Mouse (Mus musculus): ENCODE results near the gene Actg1. TPM values are rescaled to one million over a fixed set of nuclear protein-coding genes. Genes with fewer than 3 reads are reported as not detected.

Actg1 gene
- 2,251 and 2,404 TPM in 2 replicates for polyA plus RNA-seq (2015; fragmentation: Nextera tagmentation; extraction: Ambion mirVana)

DNA sequence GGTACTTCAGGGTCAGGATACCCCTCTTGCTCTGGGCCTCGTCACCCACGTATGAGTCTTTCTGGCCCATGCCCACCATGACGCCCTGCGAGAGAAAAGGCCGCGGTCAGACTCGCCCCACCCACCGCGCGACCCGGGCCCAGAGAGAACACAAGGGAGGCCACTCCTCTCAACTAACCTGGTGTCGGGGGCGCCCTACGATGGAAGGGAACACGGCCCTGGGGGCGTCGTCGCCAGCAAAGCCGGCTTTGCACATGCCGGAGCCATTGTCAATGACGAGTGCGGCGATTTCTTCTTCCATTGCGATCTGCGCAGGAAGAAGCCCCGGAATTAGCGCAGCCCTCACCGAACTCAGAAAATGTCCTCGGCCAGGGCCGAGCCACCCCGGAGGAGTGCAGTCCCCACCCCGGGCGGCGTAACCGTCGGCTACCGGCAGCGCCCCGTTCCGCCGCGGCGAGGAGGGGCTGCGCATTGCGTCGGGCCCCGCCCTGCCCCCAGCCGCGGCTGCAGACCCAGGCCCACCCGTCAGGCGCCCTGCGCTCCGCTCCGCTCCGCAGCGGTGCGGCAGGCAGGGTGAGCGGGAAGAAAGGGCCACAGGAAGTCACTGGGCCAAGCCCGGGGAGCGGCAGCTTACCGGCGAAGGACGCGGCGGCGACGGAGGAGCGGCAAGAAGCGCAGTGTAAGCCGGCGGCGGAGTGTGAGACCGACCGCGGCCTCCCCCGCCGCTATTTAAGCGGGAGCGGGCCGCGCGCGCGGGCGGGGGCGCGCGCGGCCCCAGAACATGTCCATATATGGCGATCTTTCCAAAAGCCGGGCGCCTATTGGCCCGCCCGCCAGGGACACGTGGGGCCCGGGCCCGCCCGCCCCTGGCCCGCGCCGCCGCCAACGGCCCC, at the start of gene Actg1:
Gene Actg1 (minus strand): TSS at position 752 of the 893 bp plus-strand sequence.
- Histone ChIP-seq H3K4me2 (ENCODE audit: low read length) (peak within 1 kb of the TSS; percentile 97), H3K27ac (peak within 1 kb of the TSS; percentile 100), H3K36me3 (ENCODE audit: insufficient read depth, low read length) (peaks cover 10% of the 10 kb centered on the region), H3K4me1 (replicated peaks; ENCODE audit: insufficient read depth, low read length) (peaks cover 8% of the 10 kb centered on the region), H3K9me3 (replicated peaks; ENCODE audit: low read length) (no peaks in the 10 kb centered on the region), H3K27me3 (ENCODE audit: insufficient read depth, low read length) (no peaks in the 10 kb centered on the region), H3K9ac (ENCODE audit: low read depth, low read length) (peak within 1 kb of the TSS; percentile 99), H3K4me3 (replicated peaks; ENCODE audit: low read depth, low read length) (peak within 1 kb of the TSS; percentile 95)
- TF ChIP-seq CTCF (IDR thresholded peaks at IDR 0.05; ENCODE audit: low read depth), result no peak
- peak; percentile 62 for ATAC-seq (replicated peaks; ENCODE audit: low FRiP score, low read depth)
- DNase-seq (ENCODE audit: low spot score), result peak; percentile 92
- 4% methylated on average over 97 of the region's 103 CpGs for WGBS

DNA sequence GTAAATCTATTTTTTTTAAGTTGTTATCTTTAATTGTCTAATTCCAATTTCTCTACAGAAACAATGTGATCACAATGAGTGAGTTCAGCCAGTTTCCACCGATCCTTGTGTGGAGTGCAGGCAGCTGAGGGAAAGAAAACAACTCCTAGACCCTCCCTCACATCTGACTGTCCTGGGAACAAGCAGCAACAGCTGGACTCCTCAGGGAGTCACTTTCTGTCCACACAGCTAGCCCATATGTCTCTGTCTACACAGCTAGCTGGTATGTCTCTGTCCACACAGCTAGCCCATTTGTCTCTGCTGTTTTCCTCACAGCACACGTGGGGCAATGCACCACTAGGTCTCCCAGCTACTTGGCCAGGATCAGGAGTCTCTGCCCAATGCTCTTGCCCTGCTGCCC, 49.3 kb upstream of the Actg1 start:
- Histone ChIP-seq H3K27ac (no peak overlapping the region), H3K9me3 (replicated peaks; ENCODE audit: low read length) (no peaks in the 10 kb centered on the region), H3K9ac (ENCODE audit: low read depth, low read length) (no peak overlapping the region), H3K4me2 (ENCODE audit: low read length) (no peak overlapping the region), H3K27me3 (ENCODE audit: insufficient read depth, low read length) (no peaks in the 10 kb centered on the region), H3K4me1 (replicated peaks; ENCODE audit: insufficient read depth, low read length) (no peaks in the 10 kb centered on the region), H3K4me3 (replicated peaks; ENCODE audit: low read depth, low read length) (no peak overlapping the region), H3K36me3 (ENCODE audit: insufficient read depth, low read length) (peaks cover 36% of the 10 kb centered on the region)
- TF ChIP-seq CTCF (IDR thresholded peaks at IDR 0.05; ENCODE audit: low read depth), result no peak
- ATAC-seq (replicated peaks; ENCODE audit: low FRiP score, low read depth), result no peak
- 45% methylated on average over 2 of the region's 2 CpGs for WGBS
- DNase-seq (ENCODE audit: low spot score), result no peak

DNA sequence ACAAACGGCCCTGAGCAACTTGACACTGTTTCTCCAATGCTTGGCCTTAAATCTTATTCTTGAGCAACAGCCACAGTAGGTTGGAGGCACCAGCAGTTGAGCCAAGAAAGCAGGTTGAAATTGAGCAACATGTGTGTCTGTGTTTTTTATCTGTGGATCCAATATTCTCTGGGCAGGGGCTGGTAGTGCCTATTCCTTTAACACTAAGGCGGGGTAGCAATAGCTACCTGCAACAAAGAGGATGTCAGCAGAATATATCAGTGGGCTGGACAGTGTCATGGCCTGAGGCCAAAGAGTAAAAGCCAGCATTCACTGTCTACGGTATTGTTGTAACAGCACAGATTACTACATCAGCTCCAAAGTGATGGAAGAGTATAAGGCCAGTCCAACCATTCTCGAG, 47.3 kb upstream of the Actg1 start:
- Histone ChIP-seq H3K27me3 (ENCODE audit: insufficient read depth, low read length) (no peaks in the 10 kb centered on the region), H3K27ac (no peak overlapping the region), H3K4me3 (replicated peaks; ENCODE audit: low read depth, low read length) (no peak overlapping the region), H3K36me3 (ENCODE audit: insufficient read depth, low read length) (peaks cover 35% of the 10 kb centered on the region), H3K4me2 (ENCODE audit: low read length) (no peak overlapping the region), H3K4me1 (replicated peaks; ENCODE audit: insufficient read depth, low read length) (no peaks in the 10 kb centered on the region), H3K9ac (ENCODE audit: low read depth, low read length) (no peak overlapping the region), H3K9me3 (replicated peaks; ENCODE audit: low read length) (no peaks in the 10 kb centered on the region)
- no peak for TF ChIP-seq CTCF (IDR thresholded peaks at IDR 0.05; ENCODE audit: low read depth)
- no peak for ATAC-seq (replicated peaks; ENCODE audit: low FRiP score, low read depth)
- no peak for DNase-seq (ENCODE audit: low spot score)
- 70% methylated on average over 4 of the region's 4 CpGs for WGBS

- H3K4me2 ChIP-seq (ENCODE audit: low read length), result no peak overlapping the region
- WGBS, result 88% methylated on average over 9 of the region's 9 CpGs
- ATAC-seq (replicated peaks; ENCODE audit: low FRiP score, low read depth) (no peak), DNase-seq (ENCODE audit: low spot score) (no peak)
- no peaks in the 10 kb centered on the region for H3K4me1 ChIP-seq (replicated peaks; ENCODE audit: insufficient read depth, low read length)
- peaks cover 43% of the 10 kb centered on the region for H3K36me3 ChIP-seq (ENCODE audit: insufficient read depth, low read length)
- H3K9ac ChIP-seq (ENCODE audit: low read depth, low read length), result no peak overlapping the region
- H3K27ac ChIP-seq, result no peak overlapping the region
- no peak overlapping the region for H3K4me3 ChIP-seq (replicated peaks; ENCODE audit: low read depth, low read length)
- H3K27me3 ChIP-seq (ENCODE audit: insufficient read depth, low read length), result no peaks in the 10 kb centered on the region
- TF ChIP-seq CTCF (IDR thresholded peaks at IDR 0.05; ENCODE audit: low read depth), result no peak
- H3K9me3 ChIP-seq (replicated peaks; ENCODE audit: low read length), result no peaks in the 10 kb centered on the region
These were observed 40.2 kb upstream of the Actg1 start for GRCm38 (mm10) chr11:120388580-120388979.

DNA sequence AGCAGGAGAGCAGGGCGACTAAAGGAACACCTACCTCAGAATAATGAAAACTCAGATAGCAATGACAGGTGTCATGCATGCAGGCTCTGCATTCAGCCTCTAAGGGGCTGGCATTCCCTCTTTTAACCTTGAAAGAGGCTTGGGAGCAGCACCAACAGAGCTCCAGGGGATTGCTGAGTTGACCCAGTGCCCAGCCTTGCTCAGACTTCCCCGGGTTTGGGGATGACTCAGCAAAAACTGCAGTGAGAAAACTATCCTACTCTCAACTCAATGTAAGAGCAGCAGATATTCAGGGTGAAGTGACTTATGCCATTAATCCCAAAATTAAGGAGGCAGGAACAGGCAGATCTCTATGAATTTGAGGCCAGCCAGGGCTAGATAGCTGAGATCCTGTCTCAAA, 38.8 kb upstream of the Actg1 start:
- Histone ChIP-seq H3K9ac (ENCODE audit: low read depth, low read length) (no peak overlapping the region), H3K36me3 (ENCODE audit: insufficient read depth, low read length) (peaks cover 50% of the 10 kb centered on the region), H3K9me3 (replicated peaks; ENCODE audit: low read length) (no peaks in the 10 kb centered on the region), H3K27ac (no peak overlapping the region), H3K4me2 (ENCODE audit: low read length) (no peak overlapping the region), H3K27me3 (ENCODE audit: insufficient read depth, low read length) (no peaks in the 10 kb centered on the region), H3K4me3 (replicated peaks; ENCODE audit: low read depth, low read length) (no peak overlapping the region), H3K4me1 (replicated peaks; ENCODE audit: insufficient read depth, low read length) (no peaks in the 10 kb centered on the region)
- WGBS, result 56% methylated on average over 2 of the region's 2 CpGs
- no peak for DNase-seq (ENCODE audit: low spot score)
- TF ChIP-seq CTCF (IDR thresholded peaks at IDR 0.05; ENCODE audit: low read depth), result no peak
- ATAC-seq (replicated peaks; ENCODE audit: low FRiP score, low read depth), result no peak

DNA sequence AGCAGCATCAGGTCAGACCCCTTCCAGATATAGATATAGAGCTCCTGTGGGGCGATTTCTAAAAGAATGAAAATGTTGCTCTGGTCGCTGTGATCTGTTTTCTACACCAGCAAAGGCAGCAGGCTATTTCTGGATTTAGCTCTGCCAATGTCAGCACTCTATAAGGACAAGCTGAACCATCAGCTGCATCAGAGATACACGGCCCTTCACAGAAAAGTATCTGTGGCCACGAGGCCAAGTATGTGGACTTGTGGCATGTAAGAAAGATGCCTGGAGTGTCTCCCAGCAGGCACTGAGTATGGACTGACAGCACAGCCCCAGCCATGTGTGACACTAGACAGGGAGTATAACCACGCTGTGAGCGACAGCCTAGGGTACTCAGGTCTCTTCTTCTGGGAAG, 38.3 kb upstream of the Actg1 start:
- Histone ChIP-seq H3K9ac (ENCODE audit: low read depth, low read length) (no peak overlapping the region), H3K4me1 (replicated peaks; ENCODE audit: insufficient read depth, low read length) (no peaks in the 10 kb centered on the region), H3K9me3 (replicated peaks; ENCODE audit: low read length) (no peaks in the 10 kb centered on the region), H3K4me3 (replicated peaks; ENCODE audit: low read depth, low read length) (no peak overlapping the region), H3K36me3 (ENCODE audit: insufficient read depth, low read length) (peaks cover 51% of the 10 kb centered on the region), H3K27me3 (ENCODE audit: insufficient read depth, low read length) (no peaks in the 10 kb centered on the region), H3K27ac (no peak overlapping the region), H3K4me2 (ENCODE audit: low read length) (no peak overlapping the region)
- ATAC-seq (replicated peaks; ENCODE audit: low FRiP score, low read depth) (no peak), DNase-seq (ENCODE audit: low spot score) (no peak)
- TF ChIP-seq CTCF (IDR thresholded peaks at IDR 0.05; ENCODE audit: low read depth), result no peak
- 97% methylated on average over 6 of the region's 6 CpGs for WGBS
